Mouse (Mus musculus): Measurements from ENCODE around the gene Fam208b.
A peak's percentile ranks its signal among the peaks of the same experiment; 100 is the strongest.

DNA sequence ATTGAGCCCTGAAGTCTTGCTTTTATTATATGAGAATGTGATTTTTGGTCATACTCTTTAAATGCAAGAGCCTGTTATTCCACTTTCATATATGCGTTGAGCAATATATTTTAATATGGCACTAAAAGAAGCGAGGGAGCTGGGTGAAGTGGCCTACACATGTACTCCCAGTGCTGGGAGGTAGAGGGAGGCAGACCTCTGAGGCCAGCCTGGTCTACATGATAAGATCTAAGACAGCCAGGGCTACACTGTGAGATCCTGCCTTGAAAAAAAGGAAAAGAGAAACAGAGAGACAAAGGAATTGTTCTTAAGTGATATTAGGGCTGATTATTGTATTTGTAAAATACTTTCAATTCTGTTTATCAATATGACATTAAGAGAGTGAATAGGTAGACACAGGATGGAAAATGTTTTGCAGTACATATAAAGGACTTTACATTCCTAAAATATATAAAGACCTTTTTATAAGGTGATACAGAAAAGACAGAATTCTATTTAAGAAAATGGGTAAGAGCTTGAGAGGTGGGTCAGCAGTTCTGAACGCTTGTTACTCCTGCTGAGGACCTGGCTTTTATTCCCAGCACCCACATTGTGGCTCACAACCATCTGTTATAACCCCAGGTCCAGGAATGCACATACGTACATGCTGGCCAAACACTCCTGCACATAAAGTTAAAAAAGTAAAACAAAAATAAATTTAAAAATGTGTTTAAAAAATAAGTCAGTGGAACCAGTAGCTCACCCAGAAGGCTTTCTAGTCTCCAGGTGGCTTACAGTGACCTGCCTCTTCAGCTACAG lies 66.6 kb downstream of the Fam208b start:
- TF ChIP-seq CTCF (IDR thresholded peaks at IDR 0.05; ENCODE audit: low read depth) (peak; percentile 21; the same call in 1 of the 2 replicates), EP300 (optimal IDR thresholded peaks at IDR 0.05) (no peak)

Measured in stomach, postnatal 0 days (tissue).